Mouse (Mus musculus): Measurements from ENCODE around the gene Ulk3. TPM values are rescaled to one million over a fixed set of nuclear protein-coding genes. Genes with fewer than 3 reads are reported as not detected.

Ulk3 gene
- polyA plus RNA-seq, 1 experiment from 2014 or later, result 43.3 TPM

GRCm38 (mm10) chr9:57564609-57565008, 24.6 kb upstream of the Ulk3 start:
- Histone ChIP-seq H3K36me3 (ENCODE audit: control insufficient read depth, insufficient read depth) (no peaks in the 10 kb centered on the region), H3K4me3 (replicated peaks; ENCODE audit: low read length) (no peak overlapping the region), H3K4me1 (replicated peaks; ENCODE audit: control insufficient read depth, insufficient read depth, low read length) (peaks cover 37% of the 10 kb centered on the region), H3K27me3 (replicated peaks; ENCODE audit: control insufficient read depth, insufficient read depth, low read length) (no peaks in the 10 kb centered on the region), H3K9me3 (ENCODE audit: control insufficient read depth, low read length) (no peaks in the 10 kb centered on the region), H3K27ac (ENCODE audit: low read length) (no peak overlapping the region), H3K9ac (replicated peaks; ENCODE audit: low read depth, low read length) (no peak overlapping the region), H3K4me2 (ENCODE audit: low read length) (no peak overlapping the region)
- no peak for ATAC-seq
- 93% methylated on average over 6 of the region's 6 CpGs for WGBS

GRCm38 (mm10) chr9:57565741-57566221, 23.5 kb upstream of the Ulk3 start:
- WGBS, result 31% methylated on average over 10 of the region's 10 CpGs
- peak; percentile 55 for ATAC-seq
- H3K4me2 ChIP-seq (ENCODE audit: low read length), result peak overlapping the region; percentile 16; the same call in 1 of the 2 replicates

GRCm38 (mm10) chr9:57566846-57567245, 22.4 kb upstream of the Ulk3 start:
- no peak overlapping the region for H3K4me2 ChIP-seq (ENCODE audit: low read length)
- H3K27ac ChIP-seq (ENCODE audit: low read length), result no peak overlapping the region
- ATAC-seq, result no peak
- H3K4me1 ChIP-seq (replicated peaks; ENCODE audit: control insufficient read depth, insufficient read depth, low read length), result peaks cover 27% of the 10 kb centered on the region
- H3K9me3 ChIP-seq (ENCODE audit: control insufficient read depth, low read length), result no peaks in the 10 kb centered on the region
- 57% methylated on average over 8 of the region's 8 CpGs for WGBS
- no peak overlapping the region for H3K9ac ChIP-seq (replicated peaks; ENCODE audit: low read depth, low read length)
- peaks cover 3% of the 10 kb centered on the region; the same call in 1 of the 2 replicates for H3K36me3 ChIP-seq (ENCODE audit: control insufficient read depth, insufficient read depth)
- H3K4me3 ChIP-seq (replicated peaks; ENCODE audit: low read length), result no peak overlapping the region
- H3K27me3 ChIP-seq (replicated peaks; ENCODE audit: control insufficient read depth, insufficient read depth, low read length), result no peaks in the 10 kb centered on the region

More at GRCm38 (mm10) chr9:57565741-57566221, 23.5 kb upstream of the Ulk3 start:
- H3K4me1 ChIP-seq (replicated peaks; ENCODE audit: control insufficient read depth, insufficient read depth, low read length), result peaks cover 34% of the 10 kb centered on the region
- H3K27ac ChIP-seq (ENCODE audit: low read length), result peak overlapping the region; percentile 76
- H3K9ac ChIP-seq (replicated peaks; ENCODE audit: low read depth, low read length), result no peak overlapping the region; the same call in 1 of the 2 replicates
- no peaks in the 10 kb centered on the region for H3K9me3 ChIP-seq (ENCODE audit: control insufficient read depth, low read length)
- no peaks in the 10 kb centered on the region for H3K36me3 ChIP-seq (ENCODE audit: control insufficient read depth, insufficient read depth)
- no peaks in the 10 kb centered on the region for H3K27me3 ChIP-seq (replicated peaks; ENCODE audit: control insufficient read depth, insufficient read depth, low read length)
- no peak overlapping the region for H3K4me3 ChIP-seq (replicated peaks; ENCODE audit: low read length)

GRCm38 (mm10) chr9:57568500-57568899, 20.8 kb upstream of the Ulk3 start:
- 96% methylated on average over 6 of the region's 6 CpGs for WGBS
- no peak for ATAC-seq
- Histone ChIP-seq H3K4me1 (replicated peaks; ENCODE audit: control insufficient read depth, insufficient read depth, low read length) (peaks cover 14% of the 10 kb centered on the region), H3K4me2 (ENCODE audit: low read length) (no peak overlapping the region), H3K27me3 (replicated peaks; ENCODE audit: control insufficient read depth, insufficient read depth, low read length) (no peaks in the 10 kb centered on the region), H3K4me3 (replicated peaks; ENCODE audit: low read length) (no peak overlapping the region), H3K9ac (replicated peaks; ENCODE audit: low read depth, low read length) (no peak overlapping the region), H3K9me3 (ENCODE audit: control insufficient read depth, low read length) (no peaks in the 10 kb centered on the region), H3K27ac (ENCODE audit: low read length) (no peak overlapping the region), H3K36me3 (ENCODE audit: control insufficient read depth, insufficient read depth) (peaks cover 3% of the 10 kb centered on the region; the same call in 1 of the 2 replicates)

- no peak overlapping the region for H3K4me3 ChIP-seq (replicated peaks; ENCODE audit: low read length)
- ATAC-seq, result no peak
- H3K4me1 ChIP-seq (replicated peaks; ENCODE audit: control insufficient read depth, insufficient read depth, low read length), result no peaks in the 10 kb centered on the region
- no peak overlapping the region for H3K9ac ChIP-seq (replicated peaks; ENCODE audit: low read depth, low read length)
- no peaks in the 10 kb centered on the region for H3K27me3 ChIP-seq (replicated peaks; ENCODE audit: control insufficient read depth, insufficient read depth, low read length)
- H3K9me3 ChIP-seq (ENCODE audit: control insufficient read depth, low read length), result no peaks in the 10 kb centered on the region
- no peak overlapping the region for H3K27ac ChIP-seq (ENCODE audit: low read length)
- peaks cover 8% of the 10 kb centered on the region; the same call in 1 of the 2 replicates for H3K36me3 ChIP-seq (ENCODE audit: control insufficient read depth, insufficient read depth)
- no peak overlapping the region for H3K4me2 ChIP-seq (ENCODE audit: low read length)
These were observed 14.9 kb upstream of the Ulk3 start for GRCm38 (mm10) chr9:57574397-57574796.

- Histone ChIP-seq H3K9ac (replicated peaks; ENCODE audit: low read depth, low read length) (no peak overlapping the region), H3K36me3 (ENCODE audit: control insufficient read depth, insufficient read depth) (peaks cover 12% of the 10 kb centered on the region; the same call in 1 of the 2 replicates), H3K27me3 (replicated peaks; ENCODE audit: control insufficient read depth, insufficient read depth, low read length) (no peaks in the 10 kb centered on the region), H3K27ac (ENCODE audit: low read length) (no peak overlapping the region), H3K4me2 (ENCODE audit: low read length) (no peak overlapping the region), H3K9me3 (ENCODE audit: control insufficient read depth, low read length) (no peaks in the 10 kb centered on the region), H3K4me3 (replicated peaks; ENCODE audit: low read length) (no peak overlapping the region), H3K4me1 (replicated peaks; ENCODE audit: control insufficient read depth, insufficient read depth, low read length) (no peaks in the 10 kb centered on the region)
- ATAC-seq, result no peak
- WGBS, result 83% methylated on average over 3 of the region's 3 CpGs
These were observed 13.7 kb upstream of the Ulk3 start for GRCm38 (mm10) chr9:57575577-57575976.

- Histone ChIP-seq H3K36me3 (ENCODE audit: control insufficient read depth, insufficient read depth) (peaks cover 23% of the 10 kb centered on the region), H3K9ac (replicated peaks; ENCODE audit: low read depth, low read length) (no peak overlapping the region), H3K9me3 (ENCODE audit: control insufficient read depth, low read length) (no peaks in the 10 kb centered on the region), H3K27ac (ENCODE audit: low read length) (no peak overlapping the region), H3K4me2 (ENCODE audit: low read length) (no peak overlapping the region), H3K4me1 (replicated peaks; ENCODE audit: control insufficient read depth, insufficient read depth, low read length) (no peaks in the 10 kb centered on the region), H3K27me3 (replicated peaks; ENCODE audit: control insufficient read depth, insufficient read depth, low read length) (no peaks in the 10 kb centered on the region), H3K4me3 (replicated peaks; ENCODE audit: low read length) (no peak overlapping the region)
- 84% methylated on average over 6 of the region's 6 CpGs for WGBS
- ATAC-seq, result no peak
These were observed 12.0 kb upstream of the Ulk3 start for GRCm38 (mm10) chr9:57577144-57577849.

- Histone ChIP-seq H3K27ac (ENCODE audit: low read length) (no peak overlapping the region), H3K4me1 (replicated peaks; ENCODE audit: control insufficient read depth, insufficient read depth, low read length) (peaks cover 7% of the 10 kb centered on the region), H3K9me3 (ENCODE audit: control insufficient read depth, low read length) (no peaks in the 10 kb centered on the region), H3K9ac (replicated peaks; ENCODE audit: low read depth, low read length) (no peak overlapping the region), H3K27me3 (replicated peaks; ENCODE audit: control insufficient read depth, insufficient read depth, low read length) (no peaks in the 10 kb centered on the region), H3K36me3 (ENCODE audit: control insufficient read depth, insufficient read depth) (peaks cover 37% of the 10 kb centered on the region), H3K4me3 (replicated peaks; ENCODE audit: low read length) (no peak overlapping the region), H3K4me2 (ENCODE audit: low read length) (no peak overlapping the region)
- ATAC-seq, result no peak
- 90% methylated on average over 3 of the region's 3 CpGs for WGBS
These were observed 4.3 kb upstream of the Ulk3 start for GRCm38 (mm10) chr9:57584991-57585390.

GRCm38 (mm10) chr9:57590726-57591125, 1.5 kb downstream of the Ulk3 start:
- H3K9me3 ChIP-seq (ENCODE audit: control insufficient read depth, low read length), result no peaks in the 10 kb centered on the region
- no peak for ATAC-seq
- no peak overlapping the region for H3K4me3 ChIP-seq (replicated peaks; ENCODE audit: low read length)
- no peak overlapping the region for H3K27ac ChIP-seq (ENCODE audit: low read length)
- WGBS, result 36% methylated on average over 5 of the region's 5 CpGs
- no peak overlapping the region for H3K9ac ChIP-seq (replicated peaks; ENCODE audit: low read depth, low read length)
- peaks cover 15% of the 10 kb centered on the region for H3K4me1 ChIP-seq (replicated peaks; ENCODE audit: control insufficient read depth, insufficient read depth, low read length)
- H3K4me2 ChIP-seq (ENCODE audit: low read length), result no peak overlapping the region; the same call in 1 of the 2 replicates
- peaks cover 10% of the 10 kb centered on the region for H3K36me3 ChIP-seq (ENCODE audit: control insufficient read depth, insufficient read depth)
- H3K27me3 ChIP-seq (replicated peaks; ENCODE audit: control insufficient read depth, insufficient read depth, low read length), result no peaks in the 10 kb centered on the region

Measured in forebrain, embryonic 16.5 days (tissue).